Mouse (Mus musculus) erythroblast, embryonic 14.5 days (primary cell): ENCODE measurements around the gene Pax6. TPM values are rescaled to one million over a fixed set of nuclear protein-coding genes. Genes with fewer than 3 reads are reported as not detected.

ENCODE experiments used
- H3K27me3 ChIP-seq: 2 replicates; pipeline ENCODE4 v1.6.1; 2012; ENCODE audit warnings: inconsistent platforms; ENCODE audit not compliant: control insufficient read depth
- H3K36me3 ChIP-seq: 2 replicates; pipeline ENCODE4 v1.6.1; 2012; ENCODE audit warnings: mild to moderate bottlenecking, inconsistent platforms; ENCODE audit not compliant: control insufficient read depth
- H3K4me1 ChIP-seq: 2 replicates; pipeline ENCODE4 v1.6.1; 2012; ENCODE audit warnings: inconsistent platforms; ENCODE audit not compliant: control insufficient read depth
- H3K4me3 ChIP-seq: replicated peaks from 2 replicates; pipeline ENCODE3; 2012; ENCODE audit warnings: moderate library complexity, mild to moderate bottlenecking, inconsistent platforms
- H3K9me3 ChIP-seq: 2 replicates; pipeline ENCODE4 v1.6.1; 2012; ENCODE audit warnings: low read length, inconsistent platforms, mixed read lengths; ENCODE audit not compliant: control insufficient read depth
- GATA1 ChIP-seq: IDR thresholded peaks from 2 replicates; pipeline ENCODE4 v1.6.1; 2012; ENCODE audit warnings: low read length, inconsistent platforms, mixed read lengths
- TAL1 ChIP-seq: IDR thresholded peaks from 3 replicates; pipeline ENCODE4 v1.6.1; 2012; ENCODE audit warnings: low read length, inconsistent platforms, mixed read lengths
- polyA plus RNA-seq: library from polyadenylated mRNA; stranded (reverse); fragments of >175 nt; gene quantifications from 2 replicates; pipeline ENCODE4 v1.2.3, GENCODE M21; 2012

Gene Pax6
- polyA plus RNA-seq, 1 experiment, result 0.06 TPM

DNA sequence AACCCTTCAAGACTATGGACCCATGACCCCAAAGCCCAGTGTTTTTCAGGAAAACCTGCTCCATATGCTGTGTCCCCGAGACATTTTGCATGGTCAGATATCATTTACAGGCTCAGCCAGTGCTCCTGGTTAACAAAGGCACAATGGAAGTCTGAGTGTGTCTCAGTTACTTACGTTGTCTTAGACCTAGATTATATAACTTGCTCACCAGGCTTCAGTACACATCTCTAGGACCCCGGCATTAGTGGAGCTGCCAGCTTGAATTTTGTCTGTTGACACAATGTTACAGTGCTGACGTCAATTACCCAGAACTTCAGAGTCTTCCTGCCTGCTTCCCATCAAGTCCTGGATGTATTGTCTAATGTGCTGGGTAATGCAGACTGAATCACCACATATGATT lies 33.1 kb downstream of the Pax6 start:
- no peak overlapping the region for H3K4me3 ChIP-seq
- H3K36me3 ChIP-seq, result peaks cover 3% of the 10 kb centered on the region
- TF ChIP-seq GATA1, result no peak
- no peak for TF ChIP-seq TAL1

DNA sequence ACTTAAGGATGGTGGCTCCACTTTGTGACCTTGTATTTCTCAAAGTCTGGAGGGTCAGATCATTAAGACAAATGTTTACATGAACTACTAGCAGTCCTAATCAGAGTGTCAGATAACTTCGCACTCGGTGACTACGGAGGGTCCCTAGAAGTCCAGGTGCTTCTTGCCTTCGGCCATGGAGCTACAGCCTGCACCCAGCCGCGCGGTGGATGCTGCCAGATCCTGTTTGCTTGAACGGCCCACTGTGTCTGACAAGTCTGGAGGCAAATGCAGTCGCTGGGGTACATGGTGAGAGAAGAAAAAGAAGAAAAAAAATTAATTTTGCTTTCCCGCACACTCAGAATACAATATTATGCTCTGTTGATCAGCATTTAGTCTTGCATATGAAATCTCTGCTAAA lies 33.9 kb downstream of the Pax6 start:
- H3K4me1 ChIP-seq, result no peaks in the 10 kb centered on the region
- no peak for TF ChIP-seq GATA1
- no peak for TF ChIP-seq TAL1
- no peak overlapping the region for H3K4me3 ChIP-seq
- H3K9me3 ChIP-seq, result no peaks in the 10 kb centered on the region
- peaks cover 3% of the 10 kb centered on the region for H3K36me3 ChIP-seq
- no peaks in the 10 kb centered on the region for H3K27me3 ChIP-seq

More for the DNA sequence above, 33.1 kb downstream of the Pax6 start:
- H3K9me3 ChIP-seq, result no peaks in the 10 kb centered on the region
- H3K27me3 ChIP-seq, result no peaks in the 10 kb centered on the region
- no peaks in the 10 kb centered on the region for H3K4me1 ChIP-seq

GRCm38 (mm10) chr2:105705320-105705719 lies 36.6 kb downstream of the Pax6 start:
- no peaks in the 10 kb centered on the region for H3K27me3 ChIP-seq
- no peaks in the 10 kb centered on the region for H3K9me3 ChIP-seq
- peaks cover 3% of the 10 kb centered on the region for H3K36me3 ChIP-seq
- no peaks in the 10 kb centered on the region for H3K4me1 ChIP-seq
- TF ChIP-seq GATA1, result no peak
- H3K4me3 ChIP-seq, result no peak overlapping the region

DNA sequence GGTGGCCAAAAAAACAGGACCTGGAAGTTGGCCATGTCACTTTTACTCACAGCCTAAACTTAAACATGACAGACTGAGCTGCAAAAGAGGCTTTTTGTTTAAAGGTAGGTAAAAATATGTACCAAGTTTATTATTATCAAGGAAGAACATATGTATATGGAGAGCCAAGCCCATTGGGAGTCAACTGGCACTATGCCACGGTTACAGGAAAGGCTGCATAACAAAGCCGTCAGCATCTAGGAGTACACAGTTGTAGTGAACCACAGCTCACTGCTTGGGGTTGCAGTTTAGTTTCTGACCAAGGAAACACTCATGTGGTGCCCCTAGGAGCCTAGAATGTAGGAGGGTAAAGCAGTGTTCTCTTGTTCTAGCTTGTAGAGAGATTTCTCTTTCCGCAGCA lies 40.4 kb downstream of the Pax6 start:
- Histone ChIP-seq H3K4me3 (no peak overlapping the region), H3K4me1 (no peaks in the 10 kb centered on the region), H3K36me3 (no peaks in the 10 kb centered on the region), H3K27me3 (no peaks in the 10 kb centered on the region), H3K9me3 (no peaks in the 10 kb centered on the region)
- TF ChIP-seq TAL1 (no peak), GATA1 (no peak)

GRCm38 (mm10) chr2:105710511-105710910 lies 41.8 kb downstream of the Pax6 start:
- no peaks in the 10 kb centered on the region for H3K4me1 ChIP-seq
- H3K4me3 ChIP-seq, result no peak overlapping the region
- TF ChIP-seq GATA1, result no peak
- TF ChIP-seq TAL1, result no peak
- H3K9me3 ChIP-seq, result no peaks in the 10 kb centered on the region
- no peaks in the 10 kb centered on the region for H3K27me3 ChIP-seq
- H3K36me3 ChIP-seq, result no peaks in the 10 kb centered on the region

DNA sequence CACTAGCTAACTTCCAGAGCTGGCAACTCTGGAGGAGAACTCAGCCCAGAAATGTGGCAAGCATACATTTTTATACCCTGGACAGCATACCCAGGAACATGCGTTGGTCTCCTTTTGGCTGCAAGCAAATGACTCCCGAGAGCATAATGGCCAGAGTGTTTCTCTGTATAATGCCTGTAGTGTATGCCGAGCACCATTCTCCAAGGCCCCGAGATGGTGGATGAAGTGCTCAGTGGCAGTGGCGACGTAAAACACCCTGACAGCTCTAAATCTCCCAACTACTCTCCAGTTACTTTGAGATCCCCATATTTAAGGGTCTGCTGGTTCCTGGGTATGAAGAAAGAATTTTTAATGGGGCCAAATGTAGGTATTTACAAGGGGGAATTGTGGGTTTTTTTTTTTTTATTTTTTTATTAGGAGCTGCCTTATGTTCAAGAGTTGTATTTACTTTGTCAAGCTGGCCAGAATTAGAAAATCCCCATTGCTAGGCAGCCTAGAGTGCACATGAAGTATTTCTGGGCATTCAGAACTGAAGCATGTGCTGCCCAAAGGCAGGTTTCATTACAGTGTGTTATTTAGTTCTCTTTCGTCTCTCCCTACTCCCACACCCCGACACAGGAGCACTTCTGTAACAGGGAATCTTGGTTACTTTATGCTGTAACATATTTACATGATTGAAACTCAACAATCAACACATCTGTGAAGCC lies 46.9 kb downstream of the Pax6 start:
- Histone ChIP-seq H3K27me3 (no peaks in the 10 kb centered on the region), H3K36me3 (no peaks in the 10 kb centered on the region), H3K9me3 (no peaks in the 10 kb centered on the region), H3K4me1 (no peaks in the 10 kb centered on the region), H3K4me3 (no peak overlapping the region)
- no peak for TF ChIP-seq GATA1

DNA sequence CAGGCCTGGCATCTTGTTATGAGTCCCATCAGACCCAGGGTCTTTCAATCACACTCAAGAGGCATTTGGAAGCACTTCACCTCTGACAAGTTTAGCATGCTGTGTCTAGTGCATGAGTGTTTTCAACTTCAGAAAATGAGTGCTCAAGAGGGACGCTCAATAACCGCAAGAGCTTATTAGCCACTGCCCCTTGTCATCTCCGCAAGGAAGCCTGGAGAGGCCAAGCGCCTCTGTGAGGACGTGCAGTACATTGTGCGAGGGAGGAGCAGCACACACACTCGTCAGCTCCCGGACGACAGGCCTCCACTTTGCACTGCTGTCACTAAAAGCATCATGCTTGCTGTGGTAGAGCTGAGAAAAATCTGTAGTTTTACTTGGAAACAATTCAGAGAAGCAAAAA lies 58.0 kb downstream of the Pax6 start:
- Histone ChIP-seq H3K27me3 (no peaks in the 10 kb centered on the region), H3K36me3 (no peaks in the 10 kb centered on the region), H3K9me3 (no peaks in the 10 kb centered on the region), H3K4me1 (no peaks in the 10 kb centered on the region), H3K4me3 (no peak overlapping the region)
- no peak for TF ChIP-seq GATA1
- TF ChIP-seq TAL1, result no peak

DNA sequence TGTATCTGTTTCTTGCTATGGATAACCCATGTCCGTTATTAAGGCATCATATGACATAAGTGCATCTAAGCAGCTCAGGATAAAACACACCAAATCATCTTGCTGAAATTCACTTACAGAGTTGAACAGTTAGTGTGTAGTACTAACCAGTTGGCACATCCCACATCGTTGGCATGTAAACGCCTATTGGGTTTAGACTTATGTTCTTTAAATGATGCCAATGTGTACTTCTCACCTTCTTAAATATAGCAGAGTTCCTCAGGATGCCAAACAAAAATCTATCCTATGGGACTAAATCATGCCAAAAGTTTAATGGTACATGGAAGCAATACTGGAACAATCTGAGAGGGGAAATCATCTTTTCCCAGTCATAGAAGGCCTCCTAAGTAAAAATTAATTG lies 62.0 kb downstream of the Pax6 start:
- Histone ChIP-seq H3K36me3 (no peaks in the 10 kb centered on the region), H3K4me1 (no peaks in the 10 kb centered on the region), H3K9me3 (no peaks in the 10 kb centered on the region), H3K27me3 (no peaks in the 10 kb centered on the region), H3K4me3 (no peak overlapping the region)
- TF ChIP-seq TAL1 (no peak), GATA1 (no peak)

DNA sequence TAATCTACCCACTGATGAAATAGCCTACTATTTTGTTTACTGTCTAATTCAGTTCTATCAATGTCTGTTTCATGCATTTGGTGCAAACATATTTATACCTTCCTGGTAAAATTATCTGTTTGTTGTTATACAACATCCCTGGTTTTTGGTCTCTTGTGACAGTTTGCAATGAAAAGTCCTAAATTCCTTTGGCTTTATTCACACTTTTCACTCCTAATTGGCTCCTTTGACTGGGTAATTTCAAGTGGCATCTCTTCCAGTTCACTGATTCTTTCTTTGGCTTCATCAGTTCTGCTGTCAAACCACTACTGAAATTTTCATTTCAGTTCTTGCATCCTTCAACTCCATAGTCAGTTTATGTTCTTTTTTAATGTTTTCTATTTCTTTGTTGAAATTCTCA lies 67.5 kb downstream of the Pax6 start:
- Histone ChIP-seq H3K4me1 (no peaks in the 10 kb centered on the region), H3K27me3 (no peaks in the 10 kb centered on the region), H3K4me3 (no peak overlapping the region), H3K9me3 (no peaks in the 10 kb centered on the region), H3K36me3 (no peaks in the 10 kb centered on the region)
- TF ChIP-seq TAL1 (no peak), GATA1 (no peak)

GRCm38 (mm10) chr2:105746896-105747295 lies 78.2 kb downstream of the Pax6 start:
- Histone ChIP-seq H3K36me3 (no peaks in the 10 kb centered on the region), H3K4me3 (no peak overlapping the region), H3K27me3 (no peaks in the 10 kb centered on the region), H3K9me3 (no peaks in the 10 kb centered on the region), H3K4me1 (no peaks in the 10 kb centered on the region; the same call in 1 of the 2 replicates)
- TF ChIP-seq TAL1 (no peak), GATA1 (no peak)

Other genes starting within 250 kb of the Pax6 start
- gene Elp4, start 235.7 kb downstream of the Pax6 start, polyA plus RNA-seq, result 0.33 and 0.64 TPM in 2 replicates
- gene Immp1l, start 235.7 kb downstream of the Pax6 start, polyA plus RNA-seq, result 0.21 and 0.41 TPM in 2 replicates